Mouse (Mus musculus) heart, embryonic 11.5 days (tissue): Measurements from ENCODE around the gene Dixdc1. TPM values are rescaled to one million over a fixed set of nuclear protein-coding genes. Genes with fewer than 3 reads are reported as not detected.
"Not testable (repeated sequence)": the region's sequence is repeated elsewhere in the genome, so short reads cannot be mapped to it uniquely, and the experiment has no call there.

Experiments used
- ATAC-seq: fragments of 200-750 bp; cut with Nextera tagmentation; replicated peaks from 2 replicates; pipeline ENCODE4 v1.8.0; 2017; ENCODE audit warnings: moderate library complexity; ENCODE audit not compliant: insufficient number of reproducible peaks, low FRiP score, low TSS enrichment
- H3K27ac ChIP-seq: fragments of 300-500 bp; sonication (generic); 2 replicates; pipeline ENCODE4 v1.5.1; 2014; ENCODE audit warnings: mild to moderate bottlenecking, low read depth, low read length
- H3K27me3 ChIP-seq: fragments of 300-500 bp; sonication (generic); 2 replicates; pipeline ENCODE4 v1.6.1; 2014; ENCODE audit warnings: mild to moderate bottlenecking, low read length, mixed read lengths; ENCODE audit not compliant: control insufficient read depth, insufficient read depth
- H3K36me3 ChIP-seq: fragments of 300-500 bp; sonication (generic); 2 replicates; pipeline ENCODE4 v1.6.1; 2014; ENCODE audit warnings: mild to moderate bottlenecking, low read length, moderate library complexity, mixed read lengths; ENCODE audit not compliant: control insufficient read depth, insufficient read depth
- H3K4me1 ChIP-seq: fragments of 300-500 bp; sonication (generic); 2 replicates; pipeline ENCODE4 v1.6.1; 2014; ENCODE audit warnings: low read length; ENCODE audit not compliant: control insufficient read depth, insufficient read depth
- H3K4me2 ChIP-seq: fragments of 300-500 bp; sonication (generic); 2 replicates; pipeline ENCODE4 v1.6.1; 2014; ENCODE audit warnings: mild to moderate bottlenecking, moderate library complexity
- H3K4me3 ChIP-seq: fragments of 300-500 bp; sonication (generic); 2 replicates; pipeline ENCODE4 v1.5.1; 2014; ENCODE audit warnings: low read depth, low read length
- H3K9ac ChIP-seq: fragments of 300-500 bp; sonication (generic); 2 replicates; pipeline ENCODE4 v1.6.1; 2014; ENCODE audit warnings: mild to moderate bottlenecking, low read depth, low read length, moderate library complexity
- H3K9me3 ChIP-seq: fragments of 300-500 bp; sonication (generic); replicated peaks from 2 replicates; pipeline ENCODE4 v1.6.1; 2016; ENCODE audit warnings: low read length; ENCODE audit not compliant: control insufficient read depth
- WGBS: fragments of 180-500 bp; shearing (Covaris S2); extraction: QIAGEN DNeasy Blood & Tissue Kit; methylation state at CpG from one replicate; pipeline ENCODE4 v1.1.7; 2014; ENCODE audit not compliant: insufficient replicate concordance; 5-methylcytosine and 5-hydroxymethylcytosine counted together
- polyA plus RNA-seq: library from polyadenylated mRNA; unstranded; fragments of >200 nt; fragmentation: Nextera tagmentation; extraction: Ambion mirVana; gene quantifications from 2 replicates; pipeline ENCODE4 v1.2.1, GENCODE M21; 2014

Dixdc1 gene
- polyA plus RNA-seq, 1 experiment from 2014 or later, result 7.3 TPM

GRCm38 (mm10) chr9:50630903-50631302, 108.4 kb downstream of the Dixdc1 start:
- ATAC-seq, result not testable (repeated sequence)
- WGBS, result 92% methylated on average over 6 of the region's 8 CpGs

GRCm38 (mm10) chr9:50617794-50618330, 121.5 kb downstream of the Dixdc1 start:
- Histone ChIP-seq H3K4me2 (peak overlapping the region; percentile 79), H3K9ac (peak overlapping the region; percentile 39; the same call in 1 of the 2 replicates), H3K4me3 (peak overlapping the region; percentile 92), H3K27ac (no peak overlapping the region), H3K9me3 (no peaks in the 10 kb centered on the region), H3K36me3 (peaks cover 13% of the 10 kb centered on the region; the same call in 1 of the 2 replicates), H3K4me1 (peaks cover 5% of the 10 kb centered on the region; the same call in 1 of the 2 replicates), H3K27me3 (no peaks in the 10 kb centered on the region)
- no peak for ATAC-seq
- WGBS, result 57% methylated on average over 9 of the region's 9 CpGs

More at GRCm38 (mm10) chr9:50630903-50631302, 108.4 kb downstream of the Dixdc1 start:
- not testable (repeated sequence) for H3K9ac ChIP-seq, H3K4me3 ChIP-seq, H3K9me3 ChIP-seq, H3K4me1 ChIP-seq, H3K4me2 ChIP-seq, H3K27me3 ChIP-seq, H3K36me3 ChIP-seq, H3K27ac ChIP-seq

- Histone ChIP-seq H3K4me3 (peak within 1 kb of the TSS; percentile 92), H3K27me3 (no peaks in the 10 kb centered on the region), H3K4me2 (peak within 1 kb of the TSS; percentile 79), H3K4me1 (peaks cover 5% of the 10 kb centered on the region; the same call in 1 of the 2 replicates), H3K27ac (peak within 1 kb of the TSS; percentile 95), H3K36me3 (peaks cover 13% of the 10 kb centered on the region; the same call in 1 of the 2 replicates), H3K9ac (peak within 1 kb of the TSS; percentile 91), H3K9me3 (no peaks in the 10 kb centered on the region)
- peak; percentile 87 for ATAC-seq
- WGBS, result under 1% methylated on average over 80 of the region's 81 CpGs
Observed at GRCm38 (mm10) chr9:50616766-50617603, 122.3 kb downstream of the Dixdc1 start, which contains the start of the genes Pih1d2 and Nkapd1. Pih1d2 (plus strand) TSS chr9:50617321. Nkapd1 (minus strand) TSS chr9:50617464.

- Histone ChIP-seq H3K27me3 (no peaks in the 10 kb centered on the region), H3K36me3 (peaks cover 13% of the 10 kb centered on the region; the same call in 1 of the 2 replicates), H3K27ac (0 out of 2 replicates have a peak overlapping the region, but pooled peaks have one; percentile 95), H3K9me3 (no peaks in the 10 kb centered on the region), H3K4me3 (peak overlapping the region; percentile 92), H3K9ac (peak overlapping the region; percentile 91), H3K4me2 (peak overlapping the region; percentile 79), H3K4me1 (peaks cover 5% of the 10 kb centered on the region; the same call in 1 of the 2 replicates)
- no peak for ATAC-seq
- 32% methylated on average over 11 of the region's 11 CpGs for WGBS
Observed at GRCm38 (mm10) chr9:50616161-50616560, 123.2 kb downstream of the Dixdc1 start.

Other genes starting within 250 kb of the Dixdc1 start
- gene Plet1, start 245.0 kb downstream of the Dixdc1 start, polyA plus RNA-seq, result 0.23 and 1.0 TPM in 2 replicates
- 83.3 and 87.9 TPM in 2 replicates for gene Pts, start 210.8 kb downstream of the Dixdc1 start, polyA plus RNA-seq
- gene Il18, start 184.7 kb downstream of the Dixdc1 start, polyA plus RNA-seq, result 5.5 and 5.8 TPM in 2 replicates
- gene Bco2, start 184.3 kb downstream of the Dixdc1 start, polyA plus RNA-seq, result 0.10 and 0.20 TPM in 2 replicates
- not detected in 2 replicates for gene Tex12, start 178.2 kb downstream of the Dixdc1 start, polyA plus RNA-seq
- 572 and 623 TPM in 2 replicates for gene Sdhd, start 135.7 kb downstream of the Dixdc1 start, polyA plus RNA-seq
- 292 and 318 TPM in 2 replicates for gene Timm8b, start 135.6 kb downstream of the Dixdc1 start, polyA plus RNA-seq
- 1.8 and 3.1 TPM in 2 replicates for gene Pih1d2, start 122.2 kb downstream of the Dixdc1 start, polyA plus RNA-seq
- 20.2 and 21.3 TPM in 2 replicates for gene Nkapd1, start 122.1 kb downstream of the Dixdc1 start, polyA plus RNA-seq
- 122 and 144 TPM in 2 replicates for gene Dlat, start 79.7 kb downstream of the Dixdc1 start, polyA plus RNA-seq
- 7.7 and 9.4 TPM in 2 replicates for gene 2310030G06Rik, start 7.0 kb upstream of the Dixdc1 start, polyA plus RNA-seq
- 841 and 878 TPM in 2 replicates for gene Cryab, start 11.8 kb upstream of the Dixdc1 start, polyA plus RNA-seq
- 319 and 338 TPM in 2 replicates for gene Hspb2, start 12.8 kb upstream of the Dixdc1 start, polyA plus RNA-seq
- 9.8 and 9.9 TPM in 2 replicates for gene Fdxacb1, start 28.7 kb upstream of the Dixdc1 start, polyA plus RNA-seq
- gene Alg9, start 35.5 kb upstream of the Dixdc1 start, polyA plus RNA-seq, result 34.2 and 37.3 TPM in 2 replicates
- 22.2 and 22.9 TPM in 2 replicates for gene 1110032A03Rik, start 36.0 kb upstream of the Dixdc1 start, polyA plus RNA-seq
- 63.1 and 66.9 TPM in 2 replicates for gene Ppp2r1b, start 105.8 kb upstream of the Dixdc1 start, polyA plus RNA-seq